Mouse (Mus musculus): ENCODE measurements around the gene Lmo2.

DNA sequence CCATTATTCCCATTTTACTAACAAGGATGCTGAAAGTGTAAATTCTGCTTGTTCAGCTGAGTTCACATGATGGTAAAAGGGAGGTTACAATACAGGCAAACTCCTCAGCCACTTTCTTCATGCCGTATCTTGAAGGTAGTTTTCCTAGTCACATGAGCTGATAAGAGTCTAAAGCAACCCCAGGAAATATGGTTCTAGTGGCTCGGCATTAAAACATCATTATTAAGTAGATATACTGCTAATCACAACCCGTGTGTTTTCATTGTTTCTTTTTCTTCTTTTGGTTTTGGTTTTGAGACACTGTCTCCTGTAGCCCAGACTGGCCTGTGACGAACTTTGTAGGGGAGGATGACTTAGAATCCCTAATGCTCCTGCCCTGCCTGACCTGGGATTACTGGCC lies 10.4 kb downstream of the Lmo2 start:
- TF ChIP-seq CTCF (IDR thresholded peaks at IDR 0.05; ENCODE audit: low read depth, low read length) (no peak), EP300 (IDR thresholded peaks at IDR 0.05; ENCODE audit: insufficient read depth, low read depth, low read length) (no peak)
